Mouse (Mus musculus) lung, adult 2 months (tissue): ENCODE measurements around the gene Npnt. TPM values are rescaled to one million over a fixed set of nuclear protein-coding genes. Genes with fewer than 3 reads are reported as not detected.

Experiments used
- DNase-seq: peaks from one replicate; pipeline ENCODE4 v3.0.0; 2022
- H3K4me1 ChIP-seq: fragments of 200-500 bp; 2 replicates; pipeline ENCODE4 v1.6.1; 2011; ENCODE audit warnings: low read length; ENCODE audit not compliant: control insufficient read depth, insufficient read depth
- H3K4me3 ChIP-seq: fragments of 200-500 bp; replicated peaks from 2 replicates; pipeline ENCODE3; 2011; ENCODE audit warnings: low read depth, mild to moderate bottlenecking, control low read depth, low read length; ENCODE audit errors: extremely low read depth
- CTCF ChIP-seq: fragments of 200-500 bp; IDR thresholded peaks from 2 replicates; pipeline ENCODE4 v1.5.1; 2011; ENCODE audit warnings: mild to moderate bottlenecking, low read length, control low read depth; ENCODE audit not compliant: insufficient read depth
- POLR2A ChIP-seq: fragments of 200-500 bp; IDR thresholded peaks from 2 replicates; pipeline ENCODE4 v1.6.1; 2011; ENCODE audit warnings: low read depth, mild to moderate bottlenecking, control low read depth, low read length, borderline replicate concordance; ENCODE audit errors: extremely low read depth
- WGBS: fragments of 180-500 bp; shearing (Covaris S2); methylation state at CpG from one replicate; pipeline ENCODE4 v1.1.7; 2018; 5-methylcytosine and 5-hydroxymethylcytosine counted together
- polyA plus RNA-seq: library from polyadenylated mRNA; depleted of rRNA; stranded (reverse); fragments of >200 nt; gene quantifications from 2 replicates; pipeline ENCODE4 v1.2.3, GENCODE M21; 2012

Npnt gene
- polyA plus RNA-seq, 1 experiment, result 498 TPM

- Histone ChIP-seq H3K4me3 (no peak overlapping the region), H3K4me1 (no peaks in the 10 kb centered on the region)
- WGBS, result 86% methylated on average over 5 of the region's 5 CpGs
- no peak for TF ChIP-seq CTCF
- TF ChIP-seq POLR2A, result no peak
- no peak for DNase-seq
Measured at GRCm38 (mm10) chr3:132897390-132897789, 52.7 kb downstream of the Npnt start.

GRCm38 (mm10) chr3:132894086-132894485 lies 56.0 kb downstream of the Npnt start:
- Histone ChIP-seq H3K4me3 (no peak overlapping the region), H3K4me1 (no peaks in the 10 kb centered on the region)
- no peak for DNase-seq
- TF ChIP-seq CTCF, result no peak
- TF ChIP-seq POLR2A, result no peak
- WGBS, result 84% methylated on average over 7 of the region's 7 CpGs

- Histone ChIP-seq H3K4me3 (no peak overlapping the region), H3K4me1 (no peaks in the 10 kb centered on the region)
- no peak for DNase-seq
- TF ChIP-seq CTCF (no peak), POLR2A (no peak)
- 87% methylated on average over 3 of the region's 3 CpGs for WGBS
Measured at GRCm38 (mm10) chr3:132893676-132894075, 56.4 kb downstream of the Npnt start.

GRCm38 (mm10) chr3:132893044-132893443 lies 57.0 kb downstream of the Npnt start:
- 75% methylated on average over 7 of the region's 7 CpGs for WGBS

GRCm38 (mm10) chr3:132892481-132892880 lies 57.6 kb downstream of the Npnt start:
- TF ChIP-seq CTCF (no peak), POLR2A (no peak)
- H3K4me3 ChIP-seq, result no peak overlapping the region
- WGBS, result 87% methylated on average over 7 of the region's 7 CpGs
- DNase-seq, result no peak
- no peaks in the 10 kb centered on the region for H3K4me1 ChIP-seq

More at GRCm38 (mm10) chr3:132893044-132893443, 57.0 kb downstream of the Npnt start:
- no peak for DNase-seq
- Histone ChIP-seq H3K4me1 (no peaks in the 10 kb centered on the region), H3K4me3 (no peak overlapping the region)
- TF ChIP-seq POLR2A, result no peak
- TF ChIP-seq CTCF, result no peak

- no peak overlapping the region for H3K4me3 ChIP-seq
- TF ChIP-seq CTCF (no peak), POLR2A (no peak)
- DNase-seq, result no peak
- peaks cover 2% of the 10 kb centered on the region; the same call in 1 of the 2 replicates for H3K4me1 ChIP-seq
- 79% methylated on average over 16 of the region's 16 CpGs for WGBS
Measured at GRCm38 (mm10) chr3:132887074-132887848, 62.8 kb downstream of the Npnt start.

GRCm38 (mm10) chr3:132886419-132887050 lies 63.6 kb downstream of the Npnt start:
- TF ChIP-seq POLR2A (no peak), CTCF (no peak)
- WGBS, result 65% methylated on average over 6 of the region's 6 CpGs
- H3K4me1 ChIP-seq, result peaks cover 2% of the 10 kb centered on the region; the same call in 1 of the 2 replicates
- DNase-seq, result no peak
- no peak overlapping the region for H3K4me3 ChIP-seq

GRCm38 (mm10) chr3:132884459-132884858 lies 65.6 kb downstream of the Npnt start:
- no peak overlapping the region for H3K4me3 ChIP-seq
- DNase-seq, result no peak
- H3K4me1 ChIP-seq, result peaks cover 2% of the 10 kb centered on the region; the same call in 1 of the 2 replicates
- 74% methylated on average over 10 of the region's 10 CpGs for WGBS
- TF ChIP-seq POLR2A (no peak), CTCF (no peak)

- H3K4me1 ChIP-seq, result peaks cover 2% of the 10 kb centered on the region; the same call in 1 of the 2 replicates
- TF ChIP-seq CTCF, result no peak
- TF ChIP-seq POLR2A, result no peak
- no peak overlapping the region for H3K4me3 ChIP-seq
- no peak for DNase-seq
- WGBS, result 75% methylated on average over 9 of the region's 9 CpGs
Measured at GRCm38 (mm10) chr3:132883256-132883655, 66.8 kb downstream of the Npnt start.
